8 mouse cellular contexts compared by ENCODE assay signal in genomic region chr9:118478839-118479507, GRCm38 (mm10). TPM values are rescaled to one million over a fixed set of nuclear protein-coding genes. Genes with fewer than 3 reads are reported as not detected.
A peak's percentile ranks its signal among the peaks of the same experiment; 100 is the strongest.
DNase-seq lines count a peak whose midpoint lies in the region; ATAC-seq lines count a peak whose summit lies in the region.

No protein-coding gene starts in this region.

- under 1% methylated on average over 82 of the region's 87 CpGs for WGBS in lung, embryonic 15.5 days
- under 1% methylated on average over 87 of the region's 87 CpGs for WGBS in forebrain, embryonic 15.5 days
- WGBS in midbrain, embryonic 13.5 days, result under 1% methylated on average over 82 of the region's 87 CpGs

- H3K27ac ChIP-seq in lung, embryonic 15.5 days, result no peak overlapping the region
- H3K27ac ChIP-seq in brown adipose tissue, adult 24 weeks (replicated peaks; ENCODE audit: low read depth, low read length), result no peak overlapping the region
- peak overlapping the region; percentile 65 for H3K27ac ChIP-seq in forebrain, embryonic 15.5 days (replicated peaks)
- H3K27ac ChIP-seq in midbrain, embryonic 13.5 days, result no peak overlapping the region

- peak; percentile 58; the same call in 1 of the 2 replicates for ATAC-seq in lung, embryonic 15.5 days (ENCODE audit: borderline replicate concordance, extremely low read depth, low FRiP score, low TSS enrichment)
- peak; percentile 30 for ATAC-seq in forebrain, embryonic 15.5 days (replicated peaks)
- ATAC-seq in midbrain, embryonic 13.5 days, result peak; percentile 71

- H3K9ac ChIP-seq in lung, embryonic 15.5 days, result no peak overlapping the region; the same call in 1 of the 2 replicates
- peak overlapping the region; percentile 41 for H3K9ac ChIP-seq in forebrain, embryonic 15.5 days (replicated peaks)
- H3K9ac ChIP-seq in midbrain, embryonic 13.5 days (replicated peaks), result 0 out of 2 replicates have a peak overlapping the region, but pooled peaks have one; percentile 10

- peaks cover 97% of the 10 kb centered on the region for H3K27me3 ChIP-seq in lung, embryonic 15.5 days
- H3K27me3 ChIP-seq in forebrain, embryonic 15.5 days, result peaks cover 64% of the 10 kb centered on the region
- H3K27me3 ChIP-seq in midbrain, embryonic 13.5 days, result peaks cover 98% of the 10 kb centered on the region

- no peak for DNase-seq in lung, adult 18-20 months
- DNase-seq in kidney, postnatal 10 days, result peak; percentile 62
- DNase-seq in yolk sac, embryonic 10.5 days (ENCODE audit: low spot score), result peak; percentile 61
- no peak for DNase-seq in MN1 (ENCODE audit: low spot score)

- peak overlapping the region; percentile 43 for H3K4me3 ChIP-seq in lung, embryonic 15.5 days
- H3K4me3 ChIP-seq in brown adipose tissue, adult 24 weeks (ENCODE audit: insufficient read depth, low read depth, low read length), result peak overlapping the region; percentile 51
- H3K4me3 ChIP-seq in forebrain, embryonic 15.5 days, result peak overlapping the region; percentile 43
- H3K4me3 ChIP-seq in midbrain, embryonic 13.5 days (replicated peaks), result peak overlapping the region; percentile 38

- peaks cover 22% of the 10 kb centered on the region for H3K4me1 ChIP-seq in lung, embryonic 15.5 days
- H3K4me1 ChIP-seq in brown adipose tissue, adult 24 weeks (ENCODE audit: control insufficient read depth, insufficient read depth, insufficient read length, low read length), result peaks cover 6% of the 10 kb centered on the region
- peaks cover 37% of the 10 kb centered on the region for H3K4me1 ChIP-seq in forebrain, embryonic 15.5 days
- H3K4me1 ChIP-seq in midbrain, embryonic 13.5 days (replicated peaks), result peaks cover 32% of the 10 kb centered on the region

- peak overlapping the region; percentile 82 for H3K4me2 ChIP-seq in lung, embryonic 15.5 days
- peak overlapping the region; percentile 51 for H3K4me2 ChIP-seq in forebrain, embryonic 15.5 days (replicated peaks)
- peak overlapping the region; percentile 54 for H3K4me2 ChIP-seq in midbrain, embryonic 13.5 days (replicated peaks)

- no peaks in the 10 kb centered on the region for H3K36me3 ChIP-seq in lung, embryonic 15.5 days
- no peaks in the 10 kb centered on the region for H3K36me3 ChIP-seq in forebrain, embryonic 15.5 days
- no peaks in the 10 kb centered on the region for H3K36me3 ChIP-seq in midbrain, embryonic 13.5 days

- no peaks in the 10 kb centered on the region for H3K9me3 ChIP-seq in lung, embryonic 15.5 days
- H3K9me3 ChIP-seq in forebrain, embryonic 15.5 days, result no peaks in the 10 kb centered on the region
- H3K9me3 ChIP-seq in midbrain, embryonic 13.5 days, result no peaks in the 10 kb centered on the region

RNA-seq across cellular contexts. Expression of gene Eomes, which starts 1.0 kb away (rescaled TPM):
- polyA plus RNA-seq in lung, embryonic 15.5 days (2015; fragmentation: Nextera tagmentation; extraction: Ambion mirVana), result 0.08 TPM in 1 of 2 replicates, not detected in the other
- not detected in 2 replicates for polyA plus RNA-seq in brown adipose tissue, adult 24 weeks (2012; ENCODE audit: insufficient read depth, insufficient read length, missing spikeins)
- 28.3 and 33.9 TPM in 2 replicates for polyA plus RNA-seq in forebrain, embryonic 15.5 days (2015; fragmentation: Nextera tagmentation; extraction: Ambion mirVana)
- 0.68 and 2.6 TPM in 2 replicates for polyA plus RNA-seq in midbrain, embryonic 13.5 days (2015; fragmentation: Nextera tagmentation; extraction: Ambion mirVana)

RNA-seq across cellular contexts. Expression of gene Golga4, which starts 27.1 kb away (rescaled TPM):
- 39.2 and 43.5 TPM in 2 replicates for polyA plus RNA-seq in lung, embryonic 15.5 days (2015; fragmentation: Nextera tagmentation; extraction: Ambion mirVana)
- 43.9 and 49.9 TPM in 2 replicates for polyA plus RNA-seq in brown adipose tissue, adult 24 weeks (2012; ENCODE audit: insufficient read depth, insufficient read length, missing spikeins)
- 53.4 and 59.3 TPM in 2 replicates for polyA plus RNA-seq in forebrain, embryonic 15.5 days (2015; fragmentation: Nextera tagmentation; extraction: Ambion mirVana)
- polyA plus RNA-seq in midbrain, embryonic 13.5 days (2015; fragmentation: Nextera tagmentation; extraction: Ambion mirVana), result 52.6 and 56.5 TPM in 2 replicates

Comparison
In these comparisons a context has a peak if more than half of its experiments do, and no peak if none do; other contexts are left out.
1. DNase-seq: peak in kidney, postnatal 10 days (single experiment) and yolk sac, embryonic 10.5 days (single experiment); none in lung, adult 18-20 months (0 of 2) and MN1 (single experiment).
2. Peak in every context shown above with its lines, with median percentiles within 50 percentile points of each other: ATAC-seq, H3K4me2 ChIP-seq and H3K4me3 ChIP-seq.